Mouse (Mus musculus) stomach, embryonic 14.5 days (tissue): ENCODE measurements around the gene Aif1. TPM values are rescaled to one million over a fixed set of nuclear protein-coding genes. Genes with fewer than 3 reads are reported as not detected.

Experiments used
- ATAC-seq: fragments of 200-750 bp; cut with Nextera tagmentation; 2 replicates; pipeline ENCODE4 v1.8.0; 2017; ENCODE audit warnings: low read depth, moderate TSS enrichment; ENCODE audit not compliant: insufficient number of reproducible peaks, insufficient read depth, low FRiP score
- H3K27ac ChIP-seq: fragments of 300-500 bp; sonication (generic); 2 replicates; pipeline ENCODE4 v1.5.1; 2014; ENCODE audit warnings: mild to moderate bottlenecking, low read length, moderate library complexity, mixed read lengths
- H3K27me3 ChIP-seq: fragments of 300-500 bp; sonication (generic); 2 replicates; pipeline ENCODE4 v1.6.1; 2014; ENCODE audit warnings: low read length, control low read depth, mixed read lengths; ENCODE audit not compliant: control insufficient read depth, insufficient read depth
- H3K36me3 ChIP-seq: fragments of 300-500 bp; sonication (generic); 2 replicates; pipeline ENCODE4 v1.6.1; 2014; ENCODE audit warnings: mild to moderate bottlenecking, control low read depth, low read length, moderate library complexity, mixed read lengths; ENCODE audit not compliant: control insufficient read depth, insufficient read depth
- H3K4me1 ChIP-seq: fragments of 300-500 bp; sonication (generic); 2 replicates; pipeline ENCODE4 v1.6.1; 2014; ENCODE audit warnings: low read length, control low read depth, mixed read lengths; ENCODE audit not compliant: control insufficient read depth, insufficient read depth
- H3K4me2 ChIP-seq: fragments of 300-500 bp; sonication (generic); replicated peaks from 2 replicates; pipeline ENCODE4 v1.6.1; 2014; ENCODE audit warnings: low read depth, low read length, control low read depth
- H3K4me3 ChIP-seq: fragments of 300-500 bp; sonication (generic); 2 replicates; pipeline ENCODE4 v1.5.1; 2014; ENCODE audit warnings: low read depth, low read length, control low read depth
- H3K9ac ChIP-seq: fragments of 300-500 bp; sonication (generic); replicated peaks from 2 replicates; pipeline ENCODE4 v1.6.1; 2014; ENCODE audit warnings: low read depth, mild to moderate bottlenecking, control low read depth, low read length, moderate library complexity, mixed read lengths
- H3K9me3 ChIP-seq: fragments of 300-500 bp; sonication (generic); 2 replicates; pipeline ENCODE4 v1.6.1; 2016; ENCODE audit warnings: low read depth, low read length, control low read depth; ENCODE audit not compliant: control insufficient read depth
- WGBS: fragments of 180-500 bp; shearing (Covaris S2); extraction: QIAGEN DNeasy Blood & Tissue Kit; methylation state at CpG from one replicate; pipeline ENCODE4 v1.1.7; 2014; 5-methylcytosine and 5-hydroxymethylcytosine counted together
- polyA plus RNA-seq: library from polyadenylated mRNA; unstranded; fragments of >200 nt; fragmentation: Nextera tagmentation; extraction: Ambion mirVana; gene quantifications from 2 replicates; pipeline ENCODE4 v1.2.1, GENCODE M21; 2014

Aif1 gene
- polyA plus RNA-seq, 1 experiment from 2014 or later, result 19.6 TPM

- no peak overlapping the region for H3K4me2 ChIP-seq
- no peak overlapping the region for H3K27ac ChIP-seq
- H3K4me3 ChIP-seq, result no peak overlapping the region
- H3K27me3 ChIP-seq, result no peaks in the 10 kb centered on the region
- no peak for ATAC-seq
- no peak overlapping the region for H3K9ac ChIP-seq
- H3K36me3 ChIP-seq, result peaks cover 60% of the 10 kb centered on the region
- no peaks in the 10 kb centered on the region for H3K9me3 ChIP-seq
- H3K4me1 ChIP-seq, result peaks cover 16% of the 10 kb centered on the region
- 81% methylated on average over 11 of the region's 11 CpGs for WGBS
Measured at GRCm38 (mm10) chr17:35161421-35161820, 14.4 kb downstream of the Aif1 start.

GRCm38 (mm10) chr17:35159638-35160037, 16.2 kb downstream of the Aif1 start:
- no peak overlapping the region for H3K9ac ChIP-seq
- H3K27me3 ChIP-seq, result no peaks in the 10 kb centered on the region
- WGBS, result 87% methylated on average over 7 of the region's 7 CpGs
- H3K36me3 ChIP-seq, result peaks cover 77% of the 10 kb centered on the region
- ATAC-seq, result no peak
- peaks cover 12% of the 10 kb centered on the region for H3K4me1 ChIP-seq
- H3K9me3 ChIP-seq, result no peaks in the 10 kb centered on the region
- H3K4me2 ChIP-seq, result no peak overlapping the region
- H3K27ac ChIP-seq, result no peak overlapping the region
- H3K4me3 ChIP-seq, result no peak overlapping the region

GRCm38 (mm10) chr17:35158850-35159593, 16.8 kb downstream of the Aif1 start:
- no peaks in the 10 kb centered on the region for H3K27me3 ChIP-seq
- WGBS, result 90% methylated on average over 16 of the region's 16 CpGs
- H3K4me1 ChIP-seq, result peaks cover 12% of the 10 kb centered on the region
- no peak overlapping the region for H3K4me3 ChIP-seq
- no peak for ATAC-seq
- no peak overlapping the region for H3K27ac ChIP-seq
- peaks cover 83% of the 10 kb centered on the region for H3K36me3 ChIP-seq
- no peak overlapping the region for H3K9ac ChIP-seq
- H3K9me3 ChIP-seq, result no peaks in the 10 kb centered on the region
- H3K4me2 ChIP-seq, result no peak overlapping the region

GRCm38 (mm10) chr17:35157661-35158175, 18.1 kb downstream of the Aif1 start:
- no peaks in the 10 kb centered on the region for H3K27me3 ChIP-seq
- H3K4me3 ChIP-seq, result no peak overlapping the region
- peaks cover 9% of the 10 kb centered on the region for H3K4me1 ChIP-seq
- no peak overlapping the region for H3K4me2 ChIP-seq
- no peak for ATAC-seq
- H3K36me3 ChIP-seq, result peaks cover 97% of the 10 kb centered on the region
- no peak overlapping the region for H3K9ac ChIP-seq
- no peaks in the 10 kb centered on the region for H3K9me3 ChIP-seq
- H3K27ac ChIP-seq, result no peak overlapping the region
- WGBS, result 87% methylated on average over 8 of the region's 8 CpGs

- peaks cover 4% of the 10 kb centered on the region; the same call in 1 of the 2 replicates for H3K4me1 ChIP-seq
- H3K9ac ChIP-seq, result no peak overlapping the region
- no peak for ATAC-seq
- no peak overlapping the region for H3K4me3 ChIP-seq
- H3K4me2 ChIP-seq, result no peak overlapping the region
- no peaks in the 10 kb centered on the region for H3K9me3 ChIP-seq
- no peak overlapping the region for H3K27ac ChIP-seq
- peaks cover 100% of the 10 kb centered on the region for H3K36me3 ChIP-seq
- H3K27me3 ChIP-seq, result no peaks in the 10 kb centered on the region
- WGBS, result 89% methylated on average over 8 of the region's 8 CpGs
Measured at GRCm38 (mm10) chr17:35157254-35157653, 18.6 kb downstream of the Aif1 start.

- peaks cover 99% of the 10 kb centered on the region for H3K36me3 ChIP-seq
- 91% methylated on average over 33 of the region's 33 CpGs for WGBS
- H3K27ac ChIP-seq, result no peak overlapping the region
- no peak for ATAC-seq
- no peak overlapping the region for H3K4me3 ChIP-seq
- H3K4me1 ChIP-seq, result no peaks in the 10 kb centered on the region
- H3K27me3 ChIP-seq, result no peaks in the 10 kb centered on the region
- H3K9me3 ChIP-seq, result no peaks in the 10 kb centered on the region
- no peak overlapping the region for H3K9ac ChIP-seq
- H3K4me2 ChIP-seq, result no peak overlapping the region
Measured at GRCm38 (mm10) chr17:35156461-35157200, 19.2 kb downstream of the Aif1 start.

GRCm38 (mm10) chr17:35155451-35155850, 20.4 kb downstream of the Aif1 start:
- 87% methylated on average over 12 of the region's 12 CpGs for WGBS
- no peaks in the 10 kb centered on the region for H3K4me1 ChIP-seq
- H3K4me2 ChIP-seq, result no peak overlapping the region
- no peaks in the 10 kb centered on the region for H3K9me3 ChIP-seq
- no peaks in the 10 kb centered on the region for H3K27me3 ChIP-seq
- no peak for ATAC-seq
- H3K9ac ChIP-seq, result no peak overlapping the region
- H3K4me3 ChIP-seq, result no peak overlapping the region
- H3K27ac ChIP-seq, result no peak overlapping the region
- peaks cover 96% of the 10 kb centered on the region for H3K36me3 ChIP-seq

- H3K27me3 ChIP-seq, result no peaks in the 10 kb centered on the region
- no peak overlapping the region for H3K9ac ChIP-seq
- H3K27ac ChIP-seq, result no peak overlapping the region
- peaks cover 96% of the 10 kb centered on the region for H3K36me3 ChIP-seq
- no peak for ATAC-seq
- H3K4me3 ChIP-seq, result no peak overlapping the region
- H3K4me1 ChIP-seq, result no peaks in the 10 kb centered on the region
- no peaks in the 10 kb centered on the region for H3K9me3 ChIP-seq
- WGBS, result 81% methylated on average over 7 of the region's 7 CpGs
- H3K4me2 ChIP-seq, result no peak overlapping the region
Measured at GRCm38 (mm10) chr17:35154616-35155015, 21.3 kb downstream of the Aif1 start.
